Mouse (Mus musculus) lung, postnatal 14 days (tissue): ENCODE measurements around the gene Lnx2.
A peak's percentile ranks its signal among the peaks of the same experiment; 100 is the strongest.

Experiments
- DNase-seq: peaks from one replicate; pipeline ENCODE4 v3.0.0; 2021

The Lnx2 gene

DNA sequence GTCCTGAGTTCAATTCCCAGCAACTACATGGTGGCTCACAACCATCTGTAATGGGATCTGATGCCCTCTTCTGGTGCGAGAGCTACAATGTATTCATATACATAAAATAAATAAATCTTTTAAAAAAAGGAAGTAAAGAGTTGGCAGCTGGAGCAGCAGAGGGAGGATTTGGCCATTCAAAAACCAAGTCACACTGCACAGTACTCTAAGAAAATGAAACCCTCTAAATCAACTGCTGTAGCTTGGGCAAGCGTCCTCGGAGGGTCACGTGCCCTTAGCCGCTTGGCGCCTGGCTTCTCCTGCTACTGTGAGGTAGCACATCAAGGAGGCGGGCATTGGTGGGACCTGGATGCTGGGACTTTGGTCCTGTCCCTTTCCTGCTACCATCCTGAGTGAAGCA lies 61.2 kb downstream of the Lnx2 start:
- DNase-seq: no peak

DNA sequence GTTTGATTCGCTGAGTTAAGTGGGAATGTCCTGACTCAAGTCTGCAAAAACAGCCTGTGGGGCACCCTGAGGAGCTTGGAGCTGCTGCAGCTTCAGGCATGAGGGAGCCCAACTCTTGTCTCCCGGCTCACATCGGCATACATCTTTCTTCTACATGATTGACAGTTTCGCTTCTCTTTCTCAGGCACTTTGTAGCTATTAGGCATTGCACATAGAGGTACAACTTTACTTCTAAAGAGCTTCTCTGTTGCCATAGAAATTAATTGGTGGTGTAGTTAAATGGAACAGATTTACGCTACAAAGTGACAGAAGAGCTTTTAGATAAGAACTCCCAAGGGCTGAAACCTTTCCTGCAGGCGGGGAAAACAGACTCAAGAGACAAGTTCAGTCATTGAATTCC lies 62.5 kb downstream of the Lnx2 start:
- no peak for DNase-seq

DNA sequence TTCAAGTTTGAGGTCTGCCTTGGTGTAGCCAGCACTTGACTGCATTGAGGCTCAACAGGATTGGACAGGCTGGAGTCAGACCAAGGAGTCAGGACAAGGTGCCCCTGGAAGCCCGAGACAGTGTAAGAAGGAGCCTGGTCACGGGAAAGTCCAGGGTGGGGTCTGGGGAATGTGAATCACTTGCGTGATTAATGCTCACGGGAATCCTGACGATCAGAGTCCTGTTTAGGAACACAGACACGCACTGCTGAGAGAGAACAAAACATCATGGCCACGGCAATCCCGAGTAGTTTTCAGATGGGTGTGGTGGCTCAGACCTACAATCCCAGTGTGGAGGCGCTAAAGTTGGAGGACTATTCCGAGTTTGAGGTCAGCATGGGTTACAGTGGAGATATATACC lies 65.1 kb downstream of the Lnx2 start:
- no peak for DNase-seq

DNA sequence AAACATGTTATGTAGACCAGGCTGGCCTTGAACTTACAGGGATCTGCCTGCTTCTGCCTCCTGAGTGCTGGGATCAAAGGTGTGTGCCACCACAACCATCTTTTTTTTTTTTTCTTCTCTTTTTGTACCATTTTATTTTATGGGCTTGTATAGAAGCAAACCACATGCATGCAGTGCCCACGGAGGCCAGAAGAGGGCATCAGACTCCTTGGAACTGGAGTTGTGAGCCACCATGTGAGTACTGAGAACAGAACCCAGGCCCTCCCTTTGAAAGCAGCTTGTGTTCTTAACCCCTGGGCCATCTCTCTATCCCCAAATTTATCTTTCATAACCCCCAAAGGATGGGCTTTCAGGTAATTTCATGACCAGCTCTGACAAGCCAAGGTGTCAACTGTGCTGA lies 73.1 kb downstream of the Lnx2 start:
- no peak for DNase-seq

DNA sequence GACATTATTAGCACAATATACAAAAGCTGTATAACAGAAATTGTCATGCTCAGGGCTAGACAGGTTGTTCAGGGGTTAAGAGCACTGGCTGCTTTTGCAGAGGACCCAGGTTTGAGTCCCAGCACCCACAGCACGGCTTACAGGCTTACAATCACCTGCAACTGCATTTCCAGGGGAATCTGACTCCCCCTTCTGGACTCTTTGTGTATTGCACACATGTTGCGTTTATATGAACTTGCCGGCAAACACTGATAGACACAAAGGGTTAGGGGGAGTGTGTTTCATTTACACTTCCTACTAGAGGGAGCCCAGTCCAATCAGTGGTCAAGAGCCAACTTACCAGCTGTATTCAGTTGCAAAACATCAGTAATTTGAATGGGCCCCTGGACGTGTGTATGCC lies 75.1 kb downstream of the Lnx2 start:
- no peak for DNase-seq

DNA sequence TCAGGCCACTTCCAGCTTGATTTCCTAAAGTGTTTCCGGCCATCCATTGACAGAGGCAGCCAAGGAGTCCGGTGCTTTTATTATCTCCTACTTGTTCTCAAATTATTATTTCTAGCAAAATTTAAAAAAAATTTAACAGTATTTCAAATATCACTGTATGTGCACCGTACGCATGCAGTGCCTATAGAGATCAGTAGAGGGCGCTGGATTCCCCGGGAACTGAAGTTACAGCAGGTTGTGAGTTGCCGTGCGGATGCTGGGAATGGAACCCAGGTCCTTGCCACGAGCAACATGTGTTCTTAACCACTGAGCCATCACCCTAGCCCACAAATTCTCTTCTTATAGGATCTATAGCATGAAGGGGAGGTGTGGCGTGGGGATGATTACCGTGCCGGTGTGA lies 77.6 kb downstream of the Lnx2 start:
- DNase-seq: no peak

DNA sequence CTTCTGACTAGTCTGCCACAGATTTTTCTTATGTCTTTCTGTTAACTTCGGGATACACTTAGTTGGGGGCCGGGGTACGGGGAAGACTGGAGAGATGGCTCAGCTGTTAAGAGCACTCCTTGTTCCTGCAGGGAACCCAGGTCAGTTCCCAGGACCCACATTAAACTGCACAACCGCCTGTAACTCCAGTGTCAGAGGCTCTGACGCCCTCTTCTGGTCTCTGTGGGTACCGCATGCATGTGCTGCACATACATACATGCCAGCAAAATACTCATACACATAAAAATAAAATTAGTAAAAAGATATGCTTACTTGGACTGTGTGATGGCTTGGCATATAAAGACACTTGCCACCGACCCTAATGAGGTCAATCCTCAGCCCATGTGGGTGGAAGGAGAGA lies 79.6 kb downstream of the Lnx2 start:
- no peak for DNase-seq

DNA sequence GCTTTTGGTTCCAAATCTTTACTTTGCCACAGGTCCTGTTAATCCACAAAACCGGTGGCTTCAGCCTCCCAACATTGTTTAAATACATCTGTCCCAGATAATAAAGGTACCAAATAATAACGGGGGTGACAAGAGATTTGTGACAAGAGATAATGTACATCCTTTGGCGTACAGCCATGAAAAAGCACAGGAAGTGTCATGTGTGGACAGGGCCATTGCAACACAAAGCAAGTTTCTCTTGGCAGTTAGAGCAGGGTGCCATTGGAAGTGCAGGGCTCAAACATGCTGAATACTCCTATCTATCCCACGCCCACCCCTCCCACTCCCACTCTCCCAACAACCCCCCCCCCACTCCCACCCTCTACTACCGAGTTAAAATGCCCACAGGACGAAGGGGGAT lies 81.4 kb downstream of the Lnx2 start:
- DNase-seq: no peak

DNA sequence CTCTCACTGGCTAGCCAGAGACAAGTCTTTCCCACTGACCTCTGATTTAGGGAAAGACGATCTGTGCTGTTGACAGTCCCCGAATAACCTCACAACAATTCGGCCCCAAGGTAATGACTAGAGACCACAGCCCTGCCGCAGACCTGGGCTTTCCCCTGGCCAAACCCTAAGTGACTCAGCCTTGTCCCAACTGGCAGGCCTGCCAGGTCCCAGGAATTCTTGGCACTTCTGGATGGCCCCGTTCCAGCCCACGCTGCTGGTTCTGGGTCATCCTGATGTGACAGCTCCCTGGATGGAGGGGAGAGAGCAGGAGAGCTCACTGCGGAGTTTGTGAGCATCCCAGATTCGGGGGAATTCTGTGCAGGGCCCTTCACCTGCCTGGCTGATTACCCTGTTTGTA lies 82.9 kb downstream of the Lnx2 start:
- DNase-seq: peak; percentile 21

DNA sequence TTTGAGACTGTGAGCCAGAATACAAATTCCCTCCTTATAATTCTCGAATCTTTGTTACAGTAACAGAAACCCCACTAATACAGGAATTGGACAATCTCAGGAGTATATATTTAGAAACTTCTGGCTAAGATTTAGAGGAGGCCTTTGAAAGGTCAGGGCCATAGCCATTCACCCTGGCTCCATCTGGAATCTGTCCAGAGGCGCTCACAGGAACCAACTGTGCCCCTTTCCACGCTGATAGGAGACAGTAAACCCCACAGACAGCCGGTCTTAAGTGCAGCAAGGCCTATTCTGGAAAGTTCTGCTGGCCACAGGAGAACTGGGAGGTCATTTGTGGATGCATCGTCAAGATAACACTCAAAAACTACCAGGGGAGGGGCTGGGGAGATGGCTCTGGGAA lies 87.3 kb downstream of the Lnx2 start:
- DNase-seq: no peak

DNA sequence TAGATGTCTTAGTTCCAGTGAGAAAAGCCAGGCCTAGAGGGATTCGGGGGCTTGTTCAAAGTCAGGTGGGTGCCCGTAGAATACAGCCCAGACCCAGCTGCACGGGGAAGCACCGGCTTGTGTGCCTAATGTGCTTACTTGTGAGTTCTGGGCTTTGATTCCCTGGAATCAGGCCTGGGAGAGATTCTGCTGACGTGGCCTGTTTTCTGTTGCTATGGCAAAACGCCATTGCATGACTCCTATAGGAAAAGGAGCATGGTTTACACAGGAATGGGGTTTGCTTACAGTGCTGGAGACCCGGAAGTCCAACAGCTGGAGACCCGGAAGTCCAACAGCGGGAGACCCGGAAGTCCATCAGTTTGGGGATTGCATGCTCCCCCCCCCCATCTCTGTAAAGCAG lies 88.8 kb downstream of the Lnx2 start:
- no peak for DNase-seq

DNA sequence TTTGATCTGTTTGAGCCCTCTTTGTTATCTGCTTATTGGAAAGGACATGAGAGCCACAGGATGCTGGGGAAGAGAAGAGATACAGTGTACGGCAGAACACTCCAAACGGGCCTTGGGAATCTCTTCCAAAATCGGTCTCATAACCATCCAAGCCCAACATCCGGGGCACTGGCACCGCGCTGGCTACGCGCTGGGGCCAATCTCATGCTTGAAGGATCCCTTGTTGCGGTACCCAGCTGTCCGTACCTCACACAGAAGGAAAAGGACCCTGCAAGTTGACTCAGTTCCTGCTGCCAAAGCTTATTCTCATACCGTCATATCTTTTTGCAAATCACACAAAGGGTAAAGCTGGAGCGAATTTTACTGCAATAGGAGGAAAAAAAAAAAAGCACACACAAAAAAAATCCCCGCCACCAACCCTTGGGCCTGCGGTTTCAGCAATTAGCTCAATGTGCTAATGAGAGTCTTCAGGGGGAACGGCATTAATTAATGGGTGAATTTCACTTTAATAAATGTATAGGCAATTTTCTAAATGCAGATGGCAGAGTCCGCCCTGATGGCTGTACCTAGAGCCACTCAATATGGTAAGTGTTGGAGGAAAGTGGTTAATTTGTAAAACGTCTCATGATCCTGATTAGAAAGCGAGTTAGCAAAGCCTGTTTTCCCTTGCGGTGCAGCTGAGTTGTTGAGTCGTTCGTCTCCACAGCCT lies 90.5 kb downstream of the Lnx2 start:
- no peak for DNase-seq

DNA sequence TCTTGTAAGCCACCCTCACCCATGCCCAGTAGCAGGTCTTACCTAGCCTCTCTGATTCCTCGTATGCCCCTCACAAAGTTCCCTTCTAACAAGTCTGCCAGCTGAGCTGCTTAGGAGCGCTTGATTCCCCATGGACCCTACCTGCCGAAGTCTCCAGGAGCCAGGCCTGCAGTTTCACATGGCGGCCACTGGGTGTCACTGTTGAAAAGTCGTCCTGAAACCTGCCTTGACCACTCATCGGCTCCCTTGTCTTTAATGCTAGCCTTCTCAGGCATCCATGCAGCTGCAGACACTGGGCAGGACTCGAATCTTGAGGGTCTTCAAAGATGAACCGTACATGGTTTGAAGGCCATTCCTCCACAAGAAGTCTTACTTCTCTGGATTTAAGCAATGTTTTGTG lies 93.2 kb downstream of the Lnx2 start:
- DNase-seq: peak; percentile 70

DNA sequence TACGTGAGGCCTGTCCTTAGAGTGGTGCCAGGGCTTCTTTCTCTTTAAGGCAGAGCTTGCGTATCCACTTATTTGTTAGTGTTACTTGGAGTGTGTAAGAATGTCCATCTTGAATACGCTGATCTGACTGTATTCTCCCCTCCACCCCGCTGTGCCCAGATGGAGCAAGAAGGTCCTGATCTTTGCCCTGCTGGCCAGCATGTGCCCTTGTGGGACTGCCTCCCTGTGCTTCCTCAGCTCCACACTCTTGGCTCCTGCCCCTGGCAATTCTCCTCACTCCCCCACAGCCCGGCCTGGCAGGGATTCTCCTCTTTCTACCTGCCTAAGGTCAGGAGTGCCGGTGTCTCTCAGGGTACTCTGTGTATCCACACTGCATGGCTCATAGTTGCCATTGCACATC lies 95.0 kb downstream of the Lnx2 start:
- DNase-seq: no peak

DNA sequence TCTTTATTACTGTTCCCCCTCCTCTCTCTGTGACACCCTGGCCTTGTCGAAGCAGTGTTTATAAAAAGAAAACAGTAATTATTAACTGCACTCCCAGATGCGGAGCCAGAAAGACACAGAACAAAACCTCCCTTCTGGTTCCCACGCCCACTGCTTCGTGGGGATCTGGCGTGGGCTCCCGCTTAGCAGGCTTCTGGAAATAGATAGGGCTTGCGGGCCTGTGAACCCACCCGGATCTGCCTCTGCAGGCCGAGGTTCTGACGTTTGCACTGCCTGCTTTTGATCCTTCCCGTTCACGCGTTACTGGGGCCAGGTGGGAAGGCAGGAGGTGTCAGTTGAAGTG lies 101.6 kb downstream of the Lnx2 start:
- peak; percentile 6 for DNase-seq

DNA sequence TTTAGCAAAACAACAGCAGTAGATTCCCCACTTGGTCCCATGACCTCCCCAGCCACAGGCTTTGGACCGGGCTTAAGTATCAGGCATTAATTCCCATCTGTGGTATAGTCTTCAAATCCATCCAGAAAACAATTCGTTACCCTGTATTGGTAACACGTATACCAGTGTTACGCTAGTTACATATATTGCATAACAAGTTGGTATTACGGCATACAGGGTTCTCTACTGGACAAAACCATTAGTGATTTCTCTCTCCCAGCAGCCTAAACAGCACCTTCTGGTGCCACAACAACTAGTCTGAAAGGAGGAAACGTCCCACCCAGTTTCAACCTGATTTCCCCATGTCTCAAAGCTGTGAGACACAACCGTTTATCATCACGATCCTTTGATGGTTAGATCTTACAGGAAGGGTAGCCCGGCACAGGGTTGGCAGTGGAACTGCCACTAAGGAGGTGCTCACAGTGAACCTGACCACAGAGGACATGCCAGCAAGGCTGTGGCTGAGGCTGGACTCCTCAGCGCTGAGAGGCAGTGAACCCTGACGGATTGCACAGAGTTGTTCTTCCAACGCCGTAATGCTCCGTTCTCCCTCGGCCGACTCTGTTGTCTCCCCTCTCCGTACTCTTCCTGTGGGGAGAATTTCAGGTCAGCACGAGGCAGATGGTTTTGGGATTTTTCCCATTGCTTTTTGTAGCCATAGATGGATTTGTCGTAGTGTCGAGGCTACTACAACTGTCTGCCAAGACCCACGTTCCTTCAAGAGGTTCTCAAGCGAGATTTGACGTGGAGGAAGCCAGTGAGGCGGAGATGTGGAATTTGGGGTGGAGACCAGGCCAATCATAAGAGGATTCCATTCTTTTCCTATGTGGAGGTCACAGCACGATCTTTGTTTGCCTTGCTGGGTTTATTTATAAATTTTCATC lies 102.3 kb downstream of the Lnx2 start:
- DNase-seq: peak; percentile 9

DNA sequence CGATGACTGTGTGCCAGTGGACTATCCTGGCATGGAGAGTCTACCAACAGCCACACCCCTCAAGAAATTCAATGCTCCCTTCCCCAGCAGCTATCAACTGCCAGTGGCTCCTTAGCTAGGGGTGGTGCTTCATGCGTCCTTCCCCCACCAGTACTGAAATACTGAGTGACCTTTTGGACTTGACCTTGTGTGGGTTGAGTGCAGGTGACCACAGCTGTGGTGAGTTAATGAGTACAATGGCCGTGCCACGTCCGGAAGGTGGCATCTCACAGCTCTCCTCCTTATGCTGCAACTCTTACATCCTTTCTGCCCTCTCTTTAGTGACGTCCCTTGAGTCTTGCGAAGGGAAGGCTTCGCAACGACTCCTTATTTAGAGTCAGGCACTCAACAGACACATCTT lies 103.0 kb downstream of the Lnx2 start:
- no peak for DNase-seq

DNA sequence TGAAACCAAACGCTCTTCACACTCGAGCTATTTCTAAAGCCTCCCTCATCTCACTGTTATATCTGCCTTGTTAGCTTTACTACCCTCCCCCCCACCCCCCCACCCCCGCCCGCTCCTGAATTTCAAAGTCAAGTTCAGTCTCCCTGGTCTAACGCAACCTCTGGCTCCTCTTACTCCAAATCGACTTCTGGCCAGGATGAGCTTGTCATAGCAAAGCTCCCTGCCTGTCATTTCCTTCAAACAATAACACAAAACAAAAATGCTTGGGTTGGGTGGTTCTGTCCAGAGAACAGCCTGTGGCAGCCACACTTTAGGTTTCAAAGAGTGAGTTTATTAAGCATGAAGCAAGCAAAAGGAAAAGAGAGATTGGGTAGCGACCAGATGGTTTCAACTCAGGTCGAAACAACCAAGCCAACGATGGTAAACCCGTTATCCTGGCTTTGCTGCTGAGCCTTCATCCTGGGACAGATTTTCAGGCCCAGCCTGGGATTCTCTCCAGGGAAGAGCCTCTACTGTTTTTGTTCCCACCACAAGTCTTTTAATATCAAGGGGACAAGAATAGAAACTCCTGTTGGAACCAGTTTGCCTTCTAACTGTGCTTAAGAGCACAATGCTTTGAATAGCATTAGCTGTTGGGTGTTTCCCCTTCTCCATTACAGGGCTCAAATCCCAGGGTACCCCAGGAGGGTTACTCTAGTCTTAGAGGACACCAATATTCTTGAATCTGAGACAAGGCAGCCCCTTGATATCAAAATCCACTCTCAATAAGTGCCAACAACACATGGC lies 104.4 kb downstream of the Lnx2 start:
- peak; percentile 4 for DNase-seq

DNA sequence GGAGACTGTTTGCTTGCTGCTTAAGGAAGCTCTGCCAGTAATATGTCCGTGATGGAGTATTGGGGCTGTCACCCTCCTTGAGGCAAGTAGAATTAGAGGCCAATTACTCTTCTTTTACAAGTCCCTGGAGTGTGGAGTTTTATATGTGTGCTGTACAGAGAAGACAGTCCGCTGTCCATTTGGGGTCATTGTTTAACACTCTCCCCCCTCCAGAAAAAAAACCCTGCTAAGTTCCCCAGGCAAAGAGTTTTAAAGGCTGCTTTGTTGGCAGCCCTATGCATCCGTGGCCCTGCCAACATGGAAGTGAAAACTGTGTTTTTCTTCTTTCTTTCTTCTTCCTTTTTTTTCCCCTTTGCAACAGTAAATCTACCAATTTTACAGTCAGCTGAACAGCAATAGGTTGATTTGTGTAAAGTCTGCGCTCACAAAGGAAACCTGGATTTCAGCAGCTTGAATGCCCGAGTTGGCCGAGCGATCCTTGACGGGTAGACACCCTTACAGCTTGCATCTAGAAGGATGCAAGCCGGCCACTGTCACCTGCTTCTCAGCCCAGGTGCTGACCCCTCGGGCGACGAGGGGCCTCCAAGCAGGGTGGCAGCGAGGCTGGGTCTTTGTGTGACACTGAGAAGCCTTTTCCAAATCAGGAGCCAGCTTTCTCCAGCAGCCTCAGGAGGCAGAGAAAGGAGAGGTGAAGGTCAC lies 107.5 kb downstream of the Lnx2 start:
- no peak for DNase-seq
